Mouse (Mus musculus) heart, embryonic 15.5 days (tissue): ENCODE results near the gene Tma7. TPM values are rescaled to one million over a fixed set of nuclear protein-coding genes. Genes with fewer than 3 reads are reported as not detected.

Experiments used
- ATAC-seq: fragments of 200-750 bp; cut with Nextera tagmentation; replicated peaks from 2 replicates; pipeline ENCODE4 v1.8.0; 2017; ENCODE audit warnings: low read depth, moderate TSS enrichment; ENCODE audit not compliant: insufficient number of reproducible peaks, insufficient read depth, low FRiP score
- H3K27ac ChIP-seq: fragments of 300-500 bp; sonication (generic); 2 replicates; pipeline ENCODE4 v1.5.1; 2015; ENCODE audit warnings: mild to moderate bottlenecking, inconsistent platforms
- H3K27me3 ChIP-seq: fragments of 300-500 bp; sonication (generic); 2 replicates; pipeline ENCODE4 v1.6.1; 2015; ENCODE audit warnings: inconsistent platforms
- H3K36me3 ChIP-seq: fragments of 300-500 bp; sonication (generic); 2 replicates; pipeline ENCODE4 v1.6.1; 2015; ENCODE audit warnings: mild to moderate bottlenecking, inconsistent platforms
- H3K4me1 ChIP-seq: fragments of 300-500 bp; sonication (generic); replicated peaks from 2 replicates; pipeline ENCODE4 v1.6.1; 2015; ENCODE audit warnings: inconsistent platforms
- H3K4me2 ChIP-seq: fragments of 300-500 bp; sonication (generic); 2 replicates; pipeline ENCODE4 v1.6.1; 2015; ENCODE audit warnings: inconsistent platforms, mild to moderate bottlenecking, moderate library complexity
- H3K4me3 ChIP-seq: fragments of 300-500 bp; sonication (generic); 2 replicates; pipeline ENCODE4 v1.5.1; 2015; ENCODE audit warnings: mild to moderate bottlenecking, inconsistent platforms
- H3K9ac ChIP-seq: fragments of 300-500 bp; sonication (generic); 2 replicates; pipeline ENCODE4 v1.6.1; 2015; ENCODE audit warnings: mild to moderate bottlenecking, inconsistent platforms
- H3K9me3 ChIP-seq: fragments of 300-500 bp; sonication (generic); replicated peaks from 2 replicates; pipeline ENCODE4 v1.6.1; 2016; ENCODE audit warnings: inconsistent platforms
- WGBS: fragments of 180-500 bp; shearing (Covaris S2); methylation state at CpG from one replicate; pipeline ENCODE4 v1.1.7; 2015; ENCODE audit warnings: mixed read lengths; 5-methylcytosine and 5-hydroxymethylcytosine counted together
- polyA plus RNA-seq: library from polyadenylated mRNA; unstranded; fragments of >200 nt; fragmentation: Nextera tagmentation; extraction: Ambion mirVana; gene quantifications from 2 replicates; pipeline ENCODE4 v1.2.1, GENCODE M21; 2015

The Tma7 gene
- polyA plus RNA-seq, 1 experiment from 2014 or later: 539 TPM

DNA sequence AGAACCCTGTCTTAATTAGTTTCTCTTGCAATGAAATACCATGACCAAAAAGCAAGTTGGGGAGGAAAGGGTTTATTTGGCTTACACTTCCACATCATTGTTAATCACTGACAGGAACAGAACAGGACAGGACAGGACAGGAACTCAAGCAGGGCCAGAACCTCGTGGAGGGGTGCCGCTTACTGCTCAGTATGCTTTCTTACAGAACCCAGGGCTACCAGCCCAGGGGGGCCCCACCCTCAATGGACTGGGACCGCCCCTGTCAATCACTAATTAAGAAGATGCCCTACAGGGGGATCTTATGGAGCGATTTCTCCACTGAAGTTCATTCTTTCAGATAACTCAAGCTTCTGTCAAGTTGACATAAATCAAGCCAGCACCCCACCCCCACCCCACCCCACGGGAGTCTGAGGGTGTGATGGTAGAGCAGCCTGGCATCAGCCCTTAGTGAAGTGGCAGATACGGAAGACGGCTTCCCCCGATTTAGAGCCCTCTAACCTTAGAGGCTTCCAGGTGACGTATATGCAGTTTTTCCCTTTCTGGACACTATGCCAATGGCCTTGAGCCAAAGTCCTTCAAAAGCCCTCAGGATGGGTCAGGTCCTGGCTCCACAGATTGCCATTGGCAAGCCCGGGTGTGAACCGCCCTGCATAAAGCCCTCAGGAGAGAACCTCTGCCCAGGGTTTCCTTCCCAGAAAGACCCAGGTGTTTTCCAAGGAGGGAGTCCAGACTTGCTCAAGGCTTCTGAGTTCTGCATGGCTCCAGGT is 11.6 kb upstream of the Tma7 start:
- Histone ChIP-seq H3K9ac (peak overlapping the region; percentile 84; the same call in 1 of the 2 replicates), H3K4me1 (peaks cover 44% of the 10 kb centered on the region), H3K9me3 (no peaks in the 10 kb centered on the region), H3K36me3 (peaks cover 14% of the 10 kb centered on the region), H3K27me3 (no peaks in the 10 kb centered on the region), H3K27ac (peak overlapping the region; percentile 98), H3K4me2 (peak overlapping the region; percentile 82), H3K4me3 (peak overlapping the region; percentile 76)
- ATAC-seq: no peak
- 18% methylated on average over 11 of the region's 11 CpGs for WGBS

DNA sequence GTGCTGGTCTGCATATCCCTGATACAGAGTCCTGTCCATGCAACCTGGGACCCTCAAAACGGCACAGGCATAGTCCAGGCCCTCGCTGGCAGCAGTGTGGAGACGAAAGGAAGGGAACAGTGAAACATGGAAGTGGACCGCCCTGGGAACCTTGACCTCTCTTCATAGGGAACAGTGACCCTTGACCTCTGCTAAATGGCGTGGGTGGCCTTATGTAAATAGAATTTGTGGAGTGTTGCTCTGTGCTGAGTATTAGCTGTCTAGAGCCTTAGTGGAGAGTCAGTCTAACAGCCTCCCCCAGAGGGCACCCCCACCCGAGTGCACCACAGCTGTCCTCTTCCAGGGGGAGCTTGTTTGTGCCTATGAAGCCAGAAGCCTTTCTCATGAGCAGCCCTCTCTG is 10.4 kb upstream of the Tma7 start:
- H3K9me3 ChIP-seq: no peaks in the 10 kb centered on the region
- peaks cover 14% of the 10 kb centered on the region for H3K36me3 ChIP-seq
- no peak overlapping the region for H3K27ac ChIP-seq
- no peak overlapping the region for H3K4me2 ChIP-seq
- WGBS: 67% methylated on average over 6 of the region's 6 CpGs
- peaks cover 37% of the 10 kb centered on the region for H3K4me1 ChIP-seq
- H3K9ac ChIP-seq: no peak overlapping the region
- no peaks in the 10 kb centered on the region for H3K27me3 ChIP-seq
- ATAC-seq: no peak
- no peak overlapping the region for H3K4me3 ChIP-seq

DNA sequence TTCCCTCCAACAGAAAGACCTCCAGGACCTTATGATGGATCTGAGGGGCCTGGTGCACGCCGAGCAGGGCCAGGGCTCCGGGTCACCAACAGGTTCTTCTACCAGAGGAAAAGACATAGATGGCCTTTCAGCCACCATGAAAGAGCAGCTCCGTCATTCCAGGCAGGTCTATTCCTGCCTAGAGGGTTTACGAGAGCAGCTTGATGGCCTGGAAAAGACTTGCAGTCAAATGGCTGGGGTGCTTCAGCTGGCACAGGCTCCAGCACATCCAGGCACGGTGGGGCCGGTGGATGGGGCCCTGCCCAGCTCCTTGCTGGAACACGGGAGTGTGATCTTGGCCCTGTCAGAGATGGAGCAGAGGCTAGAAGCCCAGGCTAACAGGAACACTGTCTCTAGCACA is 9.4 kb upstream of the Tma7 start:
- Histone ChIP-seq H3K27me3 (no peaks in the 10 kb centered on the region), H3K9ac (no peak overlapping the region), H3K27ac (no peak overlapping the region), H3K4me1 (peaks cover 33% of the 10 kb centered on the region), H3K4me2 (no peak overlapping the region), H3K4me3 (no peak overlapping the region), H3K9me3 (no peaks in the 10 kb centered on the region), H3K36me3 (peaks cover 14% of the 10 kb centered on the region)
- no peak for ATAC-seq
- 86% methylated on average over 8 of the region's 8 CpGs for WGBS

DNA sequence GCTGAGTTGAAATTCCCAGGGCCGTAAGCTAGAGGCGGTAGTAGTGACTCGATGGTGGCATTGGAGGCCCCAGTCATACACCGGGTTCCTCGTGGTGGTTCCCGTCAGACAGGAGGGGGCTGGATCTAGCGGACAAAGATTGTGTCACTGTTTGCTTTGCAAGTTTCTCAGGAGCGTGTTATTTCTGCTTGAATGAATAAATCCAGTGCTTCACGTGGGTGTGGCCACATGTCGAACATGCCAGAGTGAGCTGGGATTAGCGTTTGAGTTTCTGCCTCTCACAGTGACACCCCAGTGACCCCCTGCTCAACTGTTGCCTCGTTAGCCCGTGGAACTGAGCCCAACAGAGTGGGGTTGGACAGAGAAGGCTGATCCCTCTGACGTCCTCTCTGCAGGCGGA is 8.1 kb upstream of the Tma7 start:
- Histone ChIP-seq H3K27ac (no peak overlapping the region), H3K4me1 (peaks cover 26% of the 10 kb centered on the region), H3K4me3 (no peak overlapping the region), H3K4me2 (no peak overlapping the region), H3K36me3 (peaks cover 14% of the 10 kb centered on the region), H3K9me3 (no peaks in the 10 kb centered on the region), H3K9ac (no peak overlapping the region), H3K27me3 (no peaks in the 10 kb centered on the region)
- ATAC-seq: no peak
- WGBS: 69% methylated on average over 15 of the region's 15 CpGs

DNA sequence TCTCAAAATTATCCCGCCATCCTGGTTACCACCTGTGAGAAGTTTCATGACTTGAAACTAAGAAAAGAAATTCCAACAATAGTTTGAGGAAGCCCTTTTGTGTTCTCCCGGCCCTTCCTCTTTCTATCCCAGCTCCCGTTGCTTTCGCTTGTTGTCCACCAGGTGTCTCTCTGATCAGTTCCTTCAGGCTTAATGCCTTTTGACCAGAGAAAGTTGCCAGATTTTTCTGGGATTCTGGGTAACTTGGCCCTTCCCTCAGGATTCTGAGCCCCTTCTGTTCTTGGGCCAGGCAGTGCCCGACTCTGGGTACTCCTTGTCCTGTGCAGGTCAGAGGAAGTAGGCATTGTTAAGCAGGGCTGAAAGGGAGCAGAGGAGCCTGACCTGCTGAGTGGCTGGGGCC is 5.6 kb upstream of the Tma7 start:
- WGBS: 19% methylated on average over 5 of the region's 5 CpGs
- Histone ChIP-seq H3K4me3 (no peak overlapping the region), H3K4me2 (no peak overlapping the region), H3K9me3 (no peaks in the 10 kb centered on the region), H3K36me3 (peaks cover 14% of the 10 kb centered on the region), H3K27me3 (no peaks in the 10 kb centered on the region), H3K4me1 (peaks cover 15% of the 10 kb centered on the region), H3K27ac (no peak overlapping the region), H3K9ac (no peak overlapping the region)
- ATAC-seq: no peak

DNA sequence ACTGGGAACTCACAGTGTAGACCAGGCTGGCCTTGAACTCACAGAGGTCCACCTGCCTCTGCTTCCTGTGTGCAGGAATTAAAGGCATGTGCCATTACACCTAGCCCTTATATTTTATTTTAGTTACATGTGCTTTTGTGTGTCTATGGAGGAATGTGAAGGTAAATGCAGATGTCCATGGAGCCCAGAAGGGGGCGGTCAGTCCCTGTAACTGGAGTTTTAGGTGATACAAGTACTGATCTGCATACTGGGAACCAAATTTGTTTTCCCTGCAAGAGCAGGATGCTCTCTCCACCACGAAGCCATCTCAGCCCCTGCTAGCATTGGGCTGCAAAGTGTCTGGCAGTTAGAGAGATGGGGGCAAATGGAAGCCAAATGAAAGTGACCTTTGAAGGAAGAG is 2.5 kb upstream of the Tma7 start:
- H3K4me2 ChIP-seq: no peak overlapping the region
- peaks cover 5% of the 10 kb centered on the region; the same call in 1 of the 2 replicates for H3K36me3 ChIP-seq
- H3K27ac ChIP-seq: no peak overlapping the region
- H3K4me1 ChIP-seq: peaks cover 27% of the 10 kb centered on the region
- H3K4me3 ChIP-seq: no peak overlapping the region
- no peaks in the 10 kb centered on the region for H3K27me3 ChIP-seq
- H3K9ac ChIP-seq: no peak overlapping the region
- ATAC-seq: no peak
- 16% methylated on average over 2 of the region's 2 CpGs for WGBS
- H3K9me3 ChIP-seq: no peaks in the 10 kb centered on the region

DNA sequence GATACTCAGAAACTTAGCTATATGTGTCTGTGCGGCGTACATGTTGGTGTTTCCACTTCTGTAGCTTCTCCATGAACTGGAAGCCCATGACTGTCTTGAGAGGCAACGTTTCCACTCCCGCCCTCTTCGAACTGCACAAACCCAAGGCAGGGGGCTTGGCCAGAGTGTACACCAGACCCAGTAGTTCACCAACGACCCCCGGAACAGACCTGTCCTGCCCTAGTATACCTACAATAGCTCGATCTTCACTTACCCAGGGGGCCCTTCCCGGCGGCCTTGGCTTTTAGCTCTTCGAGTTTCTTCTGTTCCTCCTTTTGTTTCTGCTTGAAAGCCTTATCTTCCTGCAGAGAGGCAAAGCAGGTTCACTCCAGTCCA is 651 bp downstream of the Tma7 start:
- Histone ChIP-seq H3K27me3 (no peaks in the 10 kb centered on the region), H3K36me3 (peaks cover 17% of the 10 kb centered on the region), H3K9ac (peak overlapping the region; percentile 87), H3K9me3 (no peaks in the 10 kb centered on the region), H3K4me2 (peak overlapping the region; percentile 75), H3K4me1 (peaks cover 17% of the 10 kb centered on the region), H3K4me3 (peak overlapping the region; percentile 94), H3K27ac (peak overlapping the region; percentile 83)
- ATAC-seq: no peak
- WGBS: 4% methylated on average over 11 of the region's 11 CpGs

DNA sequence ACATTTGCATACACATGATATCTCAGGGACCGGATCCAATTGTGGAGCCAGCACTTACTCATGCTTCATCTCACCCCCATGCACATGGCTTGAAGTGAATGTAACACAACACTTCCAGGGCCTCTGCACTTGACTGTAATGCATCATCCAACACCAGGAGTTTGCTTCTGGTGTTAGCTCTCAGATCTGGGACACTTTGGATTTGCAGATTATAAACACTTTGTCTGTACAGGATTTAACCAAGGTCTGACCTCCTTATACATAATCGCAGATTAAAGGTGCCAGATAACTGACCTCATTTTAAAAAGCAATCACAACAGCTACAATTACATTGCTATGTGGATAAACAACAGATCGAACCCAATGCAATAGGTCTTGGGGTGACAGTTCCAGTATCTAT is 1.9 kb downstream of the Tma7 start:
- WGBS: 83% methylated on average over 3 of the region's 3 CpGs

DNA sequence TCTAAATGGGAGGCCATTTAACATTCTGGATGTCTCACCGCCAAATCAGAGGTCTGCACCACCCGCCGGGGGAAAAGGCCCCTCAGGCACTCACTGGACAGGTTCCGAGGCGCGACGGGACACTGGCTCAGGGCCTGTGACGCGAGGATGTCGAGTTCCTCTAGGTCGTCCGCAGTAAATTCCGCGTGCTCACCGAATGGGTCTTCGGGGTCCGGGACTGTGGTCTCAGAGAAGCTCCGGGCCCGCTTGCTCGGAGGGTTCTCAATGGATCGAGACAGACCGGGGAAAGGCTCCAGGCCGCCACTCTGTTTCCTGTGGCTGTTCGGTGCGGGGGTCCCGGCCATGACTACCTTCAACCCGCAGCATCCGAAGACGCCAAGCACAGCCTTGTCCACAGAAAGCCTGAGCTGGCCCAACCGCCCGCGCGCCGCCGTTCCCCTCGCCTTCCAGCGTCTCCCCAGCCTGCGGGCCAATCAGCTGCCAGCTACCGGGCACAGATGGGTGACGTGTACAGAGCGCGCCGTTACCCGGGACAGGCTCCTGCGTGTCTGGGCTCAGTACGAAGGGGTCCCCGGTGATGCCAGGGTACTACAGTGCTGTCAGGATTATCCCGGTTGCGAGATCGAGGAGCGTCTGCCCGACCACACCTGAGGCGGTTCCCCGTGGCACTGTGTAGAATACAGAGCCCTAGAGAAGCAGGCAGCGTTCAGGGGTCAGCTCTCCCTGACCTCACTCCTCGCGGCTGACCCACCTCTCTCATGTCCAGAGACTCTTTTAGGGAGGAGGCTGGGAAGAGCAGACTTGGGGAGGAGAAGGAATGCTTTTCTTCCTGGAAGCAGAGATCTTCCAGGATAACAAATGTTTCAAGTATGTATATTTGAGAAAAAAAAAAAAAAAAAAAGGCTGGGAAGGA is 8.5 kb downstream of the Tma7 start, which contains the start of gene Atrip:
Gene Atrip, minus strand, starts transcription at position 464 of the 913 bp plus-strand sequence.
- H3K9me3 ChIP-seq: no peaks in the 10 kb centered on the region
- WGBS: under 1% methylated on average over 57 of the region's 57 CpGs
- H3K4me1 ChIP-seq: peaks cover 17% of the 10 kb centered on the region
- ATAC-seq: peak; percentile 96
- peak within 1 kb of the TSS; percentile 84 for H3K9ac ChIP-seq
- H3K27ac ChIP-seq: peak within 1 kb of the TSS; percentile 69
- H3K27me3 ChIP-seq: no peaks in the 10 kb centered on the region
- H3K4me2 ChIP-seq: peak within 1 kb of the TSS; percentile 91
- H3K4me3 ChIP-seq: peak within 1 kb of the TSS; percentile 74
- peaks cover 37% of the 10 kb centered on the region for H3K36me3 ChIP-seq

More for the DNA sequence above, 1.9 kb downstream of the Tma7 start:
- peaks cover 17% of the 10 kb centered on the region for H3K4me1 ChIP-seq
- H3K9ac ChIP-seq: no peak overlapping the region
- H3K27me3 ChIP-seq: no peaks in the 10 kb centered on the region
- no peak for ATAC-seq
- H3K9me3 ChIP-seq: no peaks in the 10 kb centered on the region
- H3K4me3 ChIP-seq: no peak overlapping the region
- no peak overlapping the region for H3K4me2 ChIP-seq
- H3K27ac ChIP-seq: no peak overlapping the region
- peaks cover 17% of the 10 kb centered on the region for H3K36me3 ChIP-seq

DNA sequence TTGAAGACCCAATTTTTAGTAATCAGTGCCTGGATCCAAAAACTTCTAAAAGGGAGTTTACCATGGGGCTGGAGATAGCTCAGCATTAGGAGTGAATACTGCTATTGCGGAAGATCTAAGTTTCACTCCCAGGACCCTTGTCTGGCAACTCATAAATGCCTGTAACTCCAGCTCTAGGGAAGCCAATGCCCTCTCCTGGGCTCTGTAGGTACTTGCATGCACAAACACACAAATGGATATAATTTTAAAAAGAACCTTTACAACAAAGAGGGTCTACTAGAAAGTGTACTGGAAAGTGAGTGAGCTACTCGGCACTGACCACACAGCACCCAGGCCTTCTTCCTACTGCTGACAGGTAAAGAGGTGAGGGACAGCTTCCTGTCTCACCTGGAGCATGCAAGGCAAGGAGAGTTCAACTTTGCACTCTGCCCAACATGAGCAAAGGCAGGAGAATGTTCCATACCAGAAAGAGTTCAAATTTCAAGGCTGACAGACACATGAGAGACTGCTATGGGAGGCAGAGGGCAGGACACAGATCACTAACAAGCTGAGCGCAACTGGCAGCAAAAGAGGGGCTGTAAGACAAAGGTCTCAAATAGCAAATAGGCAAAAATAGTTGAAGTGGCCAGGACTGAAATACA is 14.2 kb downstream of the Tma7 start:
- H3K4me2 ChIP-seq: no peak overlapping the region
- H3K9ac ChIP-seq: no peak overlapping the region
- no peak overlapping the region for H3K27ac ChIP-seq
- H3K9me3 ChIP-seq: no peaks in the 10 kb centered on the region
- H3K4me3 ChIP-seq: no peak overlapping the region
- peaks cover 75% of the 10 kb centered on the region for H3K36me3 ChIP-seq
- ATAC-seq: no peak
- peaks cover 7% of the 10 kb centered on the region for H3K4me1 ChIP-seq
- 93% methylated on average over 3 of the region's 3 CpGs for WGBS
- H3K27me3 ChIP-seq: no peaks in the 10 kb centered on the region

DNA sequence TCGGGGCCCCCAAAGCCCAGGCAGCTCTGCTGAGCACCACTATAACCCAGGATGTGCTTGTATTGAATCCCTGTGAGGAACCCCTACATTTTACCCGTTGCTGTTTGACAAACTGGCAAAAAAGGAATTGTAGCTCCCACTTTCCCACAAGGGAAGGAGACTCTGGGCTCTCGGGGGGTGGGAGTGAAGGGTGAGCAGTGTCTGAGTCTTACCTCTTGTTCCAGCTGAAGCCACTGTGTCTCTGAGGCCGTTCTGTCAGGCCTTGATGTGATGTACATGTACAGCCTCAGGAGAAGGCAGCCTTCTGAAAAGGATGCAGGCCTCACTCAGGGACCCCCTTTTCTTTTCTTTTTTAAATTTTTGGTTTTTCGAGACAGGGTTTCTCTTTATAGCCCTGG is 21.5 kb downstream of the Tma7 start:
- Histone ChIP-seq H3K9ac (no peak overlapping the region), H3K4me3 (no peak overlapping the region), H3K4me2 (no peak overlapping the region), H3K27ac (no peak overlapping the region), H3K4me1 (peaks cover 22% of the 10 kb centered on the region), H3K27me3 (no peaks in the 10 kb centered on the region), H3K36me3 (peaks cover 36% of the 10 kb centered on the region), H3K9me3 (no peaks in the 10 kb centered on the region)
- ATAC-seq: no peak
- 88% methylated on average over 5 of the region's 5 CpGs for WGBS
